Mouse (Mus musculus) CH12.LX (cell line): ENCODE data around the gene Fkbp10.

Source experiments
- CTCF ChIP-seq, 2 experiments: IDR thresholded peaks in 1 of 2; conservative IDR thresholded peaks in 1 of 2; 2 replicates each; pipeline ENCODE4 v1.5.1; 2011 to 2012; ENCODE audit warnings: low read depth in 2 of 2, low read length in 2 of 2, improper control_type of control experiment in 1 of 2, inconsistent platforms in 1 of 2, mild to moderate bottlenecking in 1 of 2, moderate library complexity in 1 of 2
- GABPA ChIP-seq: IDR thresholded peaks from 2 replicates; pipeline ENCODE4 v1.6.1; 2012; ENCODE audit warnings: low read depth, low read length, improper control_type of control experiment, inconsistent platforms; ENCODE audit not compliant: insufficient replicate concordance
- HCFC1 ChIP-seq: IDR thresholded peaks from 2 replicates; pipeline ENCODE4 v1.6.1; 2012; ENCODE audit warnings: low read depth, mild to moderate bottlenecking, inconsistent platforms, low read length, improper control_type of control experiment
- POLR2A ChIP-seq: IDR thresholded peaks from 2 replicates; pipeline ENCODE4 v1.6.1; 2011; ENCODE audit warnings: low read depth, mild to moderate bottlenecking, improper control_type of control experiment, low read length
- POLR2AphosphoS2 ChIP-seq: IDR thresholded peaks from 2 replicates; pipeline ENCODE4 v1.6.1; 2011; ENCODE audit warnings: low read depth, low read length, improper control_type of control experiment
- TBP ChIP-seq: conservative IDR thresholded peaks from 2 replicates; pipeline ENCODE4 v1.6.1; 2011; ENCODE audit warnings: low read depth, low read length, improper control_type of control experiment
- UBTF ChIP-seq: IDR thresholded peaks from 2 replicates; pipeline ENCODE4 v1.6.1; 2012; ENCODE audit warnings: low read depth, mild to moderate bottlenecking, inconsistent platforms, low read length, improper control_type of control experiment, moderate library complexity

- no peak for TF ChIP-seq POLR2AphosphoS2
- TF ChIP-seq POLR2A, result no peak
- no peak for TF ChIP-seq TBP
- TF ChIP-seq HCFC1, result no peak
- no peak for TF ChIP-seq GABPA
- no peak for TF ChIP-seq UBTF
- no peak for TF ChIP-seq CTCF (conservative IDR thresholded peaks at IDR 0.05 in 1 of 2, IDR thresholded peaks at IDR 0.05 in 1 of 2; ENCODE audit: low read depth in 2 of 2, low read length in 2 of 2)
Measured at GRCm38 (mm10) chr11:100378446-100378845, 37.1 kb upstream of the Fkbp10 start.
